Mouse (Mus musculus): Measurements from ENCODE around the gene Ewsr1. TPM values are rescaled to one million over a fixed set of nuclear protein-coding genes. Genes with fewer than 3 reads are reported as not detected.

The Ewsr1 gene
- polyA plus RNA-seq (2014; fragmentation: Nextera tagmentation; extraction: Ambion mirVana) = 283 and 350 TPM in 2 replicates

GRCm38 (mm10) chr11:5098736-5099542 is at the start of gene Ewsr1, which contains the start of gene Rhbdd3:
Ewsr1 (minus strand) TSS chr11:5099266.
Rhbdd3 (plus strand) TSS chr11:5098926.
- DNase-seq (ENCODE audit: low spot score) = peak; percentile 97
- ATAC-seq (ENCODE audit: low read depth) = peak; percentile 91
- H3K4me3 ChIP-seq (ENCODE audit: low read depth, low read length) = peak within 1 kb of the TSS; percentile 91
- H3K27me3 ChIP-seq (replicated peaks; ENCODE audit: control insufficient read depth, insufficient read depth, low read length) = no peaks in the 10 kb centered on the region
- peak within 1 kb of the TSS; percentile 88 for H3K4me2 ChIP-seq (ENCODE audit: low read depth, low read length)
- H3K9me3 ChIP-seq (ENCODE audit: control insufficient read depth, low read length) = no peaks in the 10 kb centered on the region
- H3K27ac ChIP-seq (replicated peaks; ENCODE audit: low read depth, low read length) = peak within 1 kb of the TSS; percentile 98
- peaks cover 20% of the 10 kb centered on the region for H3K4me1 ChIP-seq (ENCODE audit: control insufficient read depth, insufficient read depth, low read length)
- 0 out of 2 replicates have a peak, but pooled peaks cover 6% of the 10 kb centered on the region for H3K36me3 ChIP-seq (ENCODE audit: control insufficient read depth, insufficient read depth, low read length)
- H3K9ac ChIP-seq (ENCODE audit: low read depth, low read length) = peak within 1 kb of the TSS; percentile 98
- WGBS = under 1% methylated on average over 52 of the region's 92 CpGs

- Histone ChIP-seq H3K27ac (replicated peaks; ENCODE audit: low read depth, low read length) (no peak overlapping the region), H3K27me3 (replicated peaks; ENCODE audit: control insufficient read depth, insufficient read depth, low read length) (no peaks in the 10 kb centered on the region), H3K9ac (ENCODE audit: low read depth, low read length) (no peak overlapping the region), H3K4me2 (ENCODE audit: low read depth, low read length) (no peak overlapping the region), H3K9me3 (ENCODE audit: control insufficient read depth, low read length) (no peaks in the 10 kb centered on the region), H3K4me1 (ENCODE audit: control insufficient read depth, insufficient read depth, low read length) (peaks cover 21% of the 10 kb centered on the region), H3K36me3 (ENCODE audit: control insufficient read depth, insufficient read depth, low read length) (no peaks in the 10 kb centered on the region), H3K4me3 (ENCODE audit: low read depth, low read length) (no peak overlapping the region)
- ATAC-seq (ENCODE audit: low read depth) = no peak
- no peak for DNase-seq (ENCODE audit: low spot score)
- 74% methylated on average over 3 of the region's 3 CpGs for WGBS
Measured at GRCm38 (mm10) chr11:5145600-5145999, 46.5 kb upstream of the Ewsr1 start.

GRCm38 (mm10) chr11:5141965-5142364 is 42.9 kb upstream of the Ewsr1 start:
- 0 out of 2 replicates have a peak, but pooled peaks have one; percentile 15 for ATAC-seq (ENCODE audit: low read depth)
- Histone ChIP-seq H3K9me3 (ENCODE audit: control insufficient read depth, low read length) (no peaks in the 10 kb centered on the region), H3K27ac (replicated peaks; ENCODE audit: low read depth, low read length) (no peak overlapping the region), H3K36me3 (ENCODE audit: control insufficient read depth, insufficient read depth, low read length) (no peaks in the 10 kb centered on the region), H3K4me1 (ENCODE audit: control insufficient read depth, insufficient read depth, low read length) (peaks cover 8% of the 10 kb centered on the region; the same call in 1 of the 2 replicates), H3K9ac (ENCODE audit: low read depth, low read length) (no peak overlapping the region), H3K4me2 (ENCODE audit: low read depth, low read length) (no peak overlapping the region), H3K27me3 (replicated peaks; ENCODE audit: control insufficient read depth, insufficient read depth, low read length) (no peaks in the 10 kb centered on the region), H3K4me3 (ENCODE audit: low read depth, low read length) (no peak overlapping the region)
- DNase-seq (ENCODE audit: low spot score) = no peak
- WGBS = 78% methylated on average over 1 of the region's 2 CpGs

GRCm38 (mm10) chr11:5141252-5141651 is 42.2 kb upstream of the Ewsr1 start:
- Histone ChIP-seq H3K9ac (ENCODE audit: low read depth, low read length) (no peak overlapping the region), H3K27ac (replicated peaks; ENCODE audit: low read depth, low read length) (no peak overlapping the region), H3K4me3 (ENCODE audit: low read depth, low read length) (no peak overlapping the region), H3K36me3 (ENCODE audit: control insufficient read depth, insufficient read depth, low read length) (no peaks in the 10 kb centered on the region), H3K9me3 (ENCODE audit: control insufficient read depth, low read length) (no peaks in the 10 kb centered on the region), H3K4me1 (ENCODE audit: control insufficient read depth, insufficient read depth, low read length) (peaks cover 8% of the 10 kb centered on the region; the same call in 1 of the 2 replicates), H3K27me3 (replicated peaks; ENCODE audit: control insufficient read depth, insufficient read depth, low read length) (no peaks in the 10 kb centered on the region), H3K4me2 (ENCODE audit: low read depth, low read length) (no peak overlapping the region)
- ATAC-seq (ENCODE audit: low read depth) = no peak
- DNase-seq (ENCODE audit: low spot score) = no peak
- WGBS = 80% methylated on average over 5 of the region's 5 CpGs

GRCm38 (mm10) chr11:5140619-5141018 is 41.6 kb upstream of the Ewsr1 start:
- H3K9me3 ChIP-seq (ENCODE audit: control insufficient read depth, low read length) = no peaks in the 10 kb centered on the region
- H3K4me2 ChIP-seq (ENCODE audit: low read depth, low read length) = no peak overlapping the region
- DNase-seq (ENCODE audit: low spot score) (peak; percentile 71), ATAC-seq (ENCODE audit: low read depth) (peak; percentile 47; the same call in 1 of the 2 replicates)
- H3K36me3 ChIP-seq (ENCODE audit: control insufficient read depth, insufficient read depth, low read length) = no peaks in the 10 kb centered on the region
- H3K4me3 ChIP-seq (ENCODE audit: low read depth, low read length) = no peak overlapping the region
- WGBS = 50% methylated on average over 8 of the region's 8 CpGs
- peak overlapping the region; percentile 19; the same call in 1 of the 2 replicates for H3K9ac ChIP-seq (ENCODE audit: low read depth, low read length)
- H3K27me3 ChIP-seq (replicated peaks; ENCODE audit: control insufficient read depth, insufficient read depth, low read length) = no peaks in the 10 kb centered on the region
- H3K27ac ChIP-seq (replicated peaks; ENCODE audit: low read depth, low read length) = no peak overlapping the region; the same call in 1 of the 2 replicates
- H3K4me1 ChIP-seq (ENCODE audit: control insufficient read depth, insufficient read depth, low read length) = peaks cover 8% of the 10 kb centered on the region; the same call in 1 of the 2 replicates

- no peak overlapping the region for H3K4me2 ChIP-seq (ENCODE audit: low read depth, low read length)
- peaks cover 8% of the 10 kb centered on the region; the same call in 1 of the 2 replicates for H3K4me1 ChIP-seq (ENCODE audit: control insufficient read depth, insufficient read depth, low read length)
- H3K9ac ChIP-seq (ENCODE audit: low read depth, low read length) = no peak overlapping the region
- H3K27me3 ChIP-seq (replicated peaks; ENCODE audit: control insufficient read depth, insufficient read depth, low read length) = no peaks in the 10 kb centered on the region
- H3K27ac ChIP-seq (replicated peaks; ENCODE audit: low read depth, low read length) = no peak overlapping the region
- no peak for ATAC-seq (ENCODE audit: low read depth)
- no peak for DNase-seq (ENCODE audit: low spot score)
- H3K36me3 ChIP-seq (ENCODE audit: control insufficient read depth, insufficient read depth, low read length) = no peaks in the 10 kb centered on the region
- WGBS = 64% methylated on average over 8 of the region's 9 CpGs
- no peak overlapping the region for H3K4me3 ChIP-seq (ENCODE audit: low read depth, low read length)
- no peaks in the 10 kb centered on the region for H3K9me3 ChIP-seq (ENCODE audit: control insufficient read depth, low read length)
Measured at GRCm38 (mm10) chr11:5139372-5139771, 40.3 kb upstream of the Ewsr1 start.

- 76% methylated on average over 2 of the region's 2 CpGs for WGBS
- H3K9ac ChIP-seq (ENCODE audit: low read depth, low read length) = no peak overlapping the region
- H3K27ac ChIP-seq (replicated peaks; ENCODE audit: low read depth, low read length) = no peak overlapping the region
- no peaks in the 10 kb centered on the region for H3K36me3 ChIP-seq (ENCODE audit: control insufficient read depth, insufficient read depth, low read length)
- H3K4me1 ChIP-seq (ENCODE audit: control insufficient read depth, insufficient read depth, low read length) = peaks cover 8% of the 10 kb centered on the region; the same call in 1 of the 2 replicates
- DNase-seq (ENCODE audit: low spot score) = no peak
- H3K27me3 ChIP-seq (replicated peaks; ENCODE audit: control insufficient read depth, insufficient read depth, low read length) = no peaks in the 10 kb centered on the region
- no peak for ATAC-seq (ENCODE audit: low read depth)
- no peak overlapping the region for H3K4me3 ChIP-seq (ENCODE audit: low read depth, low read length)
- H3K4me2 ChIP-seq (ENCODE audit: low read depth, low read length) = no peak overlapping the region
- no peaks in the 10 kb centered on the region for H3K9me3 ChIP-seq (ENCODE audit: control insufficient read depth, low read length)
Measured at GRCm38 (mm10) chr11:5138642-5139041, 39.6 kb upstream of the Ewsr1 start.

- peaks cover 7% of the 10 kb centered on the region; the same call in 1 of the 2 replicates for H3K4me1 ChIP-seq (ENCODE audit: control insufficient read depth, insufficient read depth, low read length)
- 60% methylated on average over 5 of the region's 11 CpGs for WGBS
- no peak for DNase-seq (ENCODE audit: low spot score)
- H3K9me3 ChIP-seq (ENCODE audit: control insufficient read depth, low read length) = no peaks in the 10 kb centered on the region
- no peaks in the 10 kb centered on the region for H3K36me3 ChIP-seq (ENCODE audit: control insufficient read depth, insufficient read depth, low read length)
- no peak for ATAC-seq (ENCODE audit: low read depth)
- no peak overlapping the region for H3K4me3 ChIP-seq (ENCODE audit: low read depth, low read length)
- no peak overlapping the region for H3K4me2 ChIP-seq (ENCODE audit: low read depth, low read length)
- no peak overlapping the region for H3K9ac ChIP-seq (ENCODE audit: low read depth, low read length)
- no peak overlapping the region for H3K27ac ChIP-seq (replicated peaks; ENCODE audit: low read depth, low read length)
- H3K27me3 ChIP-seq (replicated peaks; ENCODE audit: control insufficient read depth, insufficient read depth, low read length) = no peaks in the 10 kb centered on the region
Measured at GRCm38 (mm10) chr11:5135914-5136313, 36.8 kb upstream of the Ewsr1 start.
